Mouse (Mus musculus) C2C12 (cell line): Measurements from ENCODE around the gene Psma5.

Experiments used
- CEBPB ChIP-seq: IDR thresholded peaks from one replicate; pipeline ENCODE4 v1.6.1; 2011; ENCODE audit warnings: low read depth, mild to moderate bottlenecking, control low read depth, moderate library complexity
- CTCF ChIP-seq: IDR thresholded peaks from one replicate; pipeline ENCODE4 v1.5.1; 2011; ENCODE audit not compliant: control insufficient read depth, insufficient read depth, insufficient read length
- MAX ChIP-seq: IDR thresholded peaks from one replicate; pipeline ENCODE4 v1.6.1; 2011; ENCODE audit warnings: mild to moderate bottlenecking, control low read depth
- MYOG ChIP-seq: IDR thresholded peaks from one replicate; pipeline ENCODE4 v1.6.1; 2011; ENCODE audit not compliant: control insufficient read depth, insufficient read length; ENCODE audit errors: extremely low read depth
- USF1 ChIP-seq: IDR thresholded peaks from one replicate; pipeline ENCODE4 v1.6.1; 2011; ENCODE audit warnings: low read depth, mild to moderate bottlenecking, control low read depth, moderate library complexity

GRCm38 (mm10) chr3:108328441-108328841 is 71.7 kb downstream of the Psma5 start:
- TF ChIP-seq CEBPB: no peak
- no peak for TF ChIP-seq CTCF
- TF ChIP-seq MAX: no peak
- TF ChIP-seq MYOG: no peak
- no peak for TF ChIP-seq USF1
